Mouse (Mus musculus) neural tube, embryonic 12.5 days (tissue): ENCODE measurements around the gene Mcm6. TPM values are rescaled to one million over a fixed set of nuclear protein-coding genes. Genes with fewer than 3 reads are reported as not detected.
A peak's percentile ranks its signal among the peaks of the same experiment; 100 is the strongest.

Experiments used
- ATAC-seq: fragments of 200-750 bp; cut with Nextera tagmentation; 2 replicates; pipeline ENCODE4 v1.8.0; 2017; ENCODE audit warnings: low read depth, mild to moderate bottlenecking, moderate TSS enrichment, moderate library complexity; ENCODE audit not compliant: low FRiP score
- H3K27ac ChIP-seq: fragments of 300-500 bp; sonication (generic); 2 replicates; pipeline ENCODE4 v1.5.1; 2016
- H3K27me3 ChIP-seq: fragments of 300-500 bp; sonication (generic); replicated peaks from 2 replicates; pipeline ENCODE4 v1.6.1; 2016; ENCODE audit warnings: mild to moderate bottlenecking
- H3K36me3 ChIP-seq: fragments of 300-500 bp; sonication (generic); 2 replicates; pipeline ENCODE4 v1.6.1; 2016; ENCODE audit warnings: mild to moderate bottlenecking
- H3K4me1 ChIP-seq: fragments of 300-500 bp; sonication (generic); 2 replicates; pipeline ENCODE4 v1.6.1; 2016
- H3K4me2 ChIP-seq: fragments of 300-500 bp; sonication (generic); replicated peaks from 2 replicates; pipeline ENCODE4 v1.6.1; 2016; ENCODE audit warnings: mild to moderate bottlenecking
- H3K4me3 ChIP-seq: fragments of 300-500 bp; sonication (generic); 2 replicates; pipeline ENCODE4 v1.5.1; 2016
- H3K9ac ChIP-seq: fragments of 300-500 bp; sonication (generic); 2 replicates; pipeline ENCODE4 v1.6.1; 2016; ENCODE audit warnings: mild to moderate bottlenecking
- H3K9me3 ChIP-seq: fragments of 300-500 bp; sonication (generic); 2 replicates; pipeline ENCODE4 v1.6.1; 2016; ENCODE audit warnings: mild to moderate bottlenecking
- WGBS: fragments of 180-500 bp; shearing (Covaris S2); methylation state at CpG from one replicate; pipeline ENCODE4 v1.1.7; 2016; 5-methylcytosine and 5-hydroxymethylcytosine counted together
- polyA plus RNA-seq: library from polyadenylated mRNA; unstranded; fragments of >200 nt; fragmentation: Nextera tagmentation; extraction: Ambion mirVana; gene quantifications from 2 replicates; pipeline ENCODE4 v1.2.1, GENCODE M21; 2016

The Mcm6 gene
- polyA plus RNA-seq, 1 experiment from 2014 or later, result 165 TPM

DNA sequence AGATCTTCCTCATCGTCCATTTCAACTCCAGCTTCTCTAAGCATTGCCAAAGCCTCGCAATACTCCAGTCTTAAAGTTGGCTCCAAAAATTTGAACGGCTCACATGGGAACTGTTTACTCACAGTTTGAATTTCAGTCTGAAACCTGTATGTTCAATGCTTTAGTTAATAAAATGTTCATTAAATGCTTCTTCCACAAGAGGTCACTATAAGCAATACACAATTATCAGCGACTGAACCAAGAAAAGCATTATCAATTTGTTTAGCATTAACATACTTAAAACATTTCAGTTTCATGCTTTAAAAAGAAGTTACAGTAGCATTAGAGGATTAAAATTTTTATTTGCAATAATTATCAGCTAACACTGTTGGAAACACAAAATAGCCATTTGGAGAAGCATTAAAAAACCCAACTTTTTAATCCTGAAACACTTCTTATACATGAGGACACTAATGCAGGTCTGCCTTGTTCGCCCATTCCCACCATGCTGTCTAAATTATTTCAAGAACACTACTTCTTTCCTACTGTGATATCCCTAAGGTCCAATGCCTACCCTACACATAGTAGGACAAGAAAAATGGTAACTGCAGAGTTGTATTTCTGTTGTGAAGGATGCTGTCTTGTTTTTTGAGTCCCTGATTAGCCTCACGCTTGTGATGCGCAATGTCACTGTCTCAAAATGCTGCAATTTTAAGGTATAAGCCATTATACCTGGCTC, 12.8 kb upstream of the Mcm6 start:
- H3K27me3 ChIP-seq, result no peaks in the 10 kb centered on the region
- H3K36me3 ChIP-seq, result peaks cover 6% of the 10 kb centered on the region
- no peaks in the 10 kb centered on the region for H3K4me1 ChIP-seq
- H3K27ac ChIP-seq, result no peak overlapping the region
- no peak overlapping the region for H3K9ac ChIP-seq
- H3K4me2 ChIP-seq, result no peak overlapping the region
- no peak overlapping the region for H3K4me3 ChIP-seq
- WGBS, result 87% methylated on average over 7 of the region's 7 CpGs
- H3K9me3 ChIP-seq, result no peaks in the 10 kb centered on the region
- no peak for ATAC-seq

DNA sequence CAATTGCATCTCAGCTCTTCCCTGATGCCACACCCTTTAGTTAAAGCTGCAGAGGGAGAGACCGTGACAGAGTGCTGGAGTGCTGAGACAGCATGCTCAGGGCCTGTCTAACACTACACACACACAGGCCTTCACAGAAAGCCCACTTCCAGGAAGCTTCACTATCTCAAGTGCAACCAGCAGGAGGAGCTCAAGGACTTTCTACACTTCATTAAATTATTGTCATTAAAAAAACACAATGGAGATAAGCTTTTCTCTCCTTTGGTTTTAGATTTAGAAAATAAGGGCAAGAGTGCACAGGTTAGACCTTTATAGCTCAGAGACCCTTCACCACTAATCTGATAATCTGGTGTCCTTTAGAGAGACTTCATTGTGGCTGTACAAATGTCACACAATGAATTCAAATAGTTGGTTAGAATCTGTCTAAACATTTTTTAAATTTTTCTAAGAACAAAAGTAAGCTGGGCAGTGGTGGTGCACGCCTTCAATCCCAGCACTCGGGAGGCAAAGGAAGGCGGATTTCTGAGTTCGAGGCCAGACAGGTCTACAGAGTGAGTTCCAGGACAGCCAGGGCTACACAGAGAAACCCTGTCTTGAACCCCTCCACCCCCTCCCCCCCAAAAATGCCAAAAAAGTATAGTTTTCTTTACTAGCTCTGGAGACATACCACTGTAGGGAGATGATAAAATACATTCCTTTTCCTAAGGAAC, 9.4 kb upstream of the Mcm6 start:
- peak; percentile 78 for ATAC-seq
- 82% methylated on average over 5 of the region's 5 CpGs for WGBS
- Histone ChIP-seq H3K4me2 (no peak overlapping the region), H3K27ac (no peak overlapping the region), H3K4me1 (no peaks in the 10 kb centered on the region), H3K27me3 (no peaks in the 10 kb centered on the region), H3K36me3 (peaks cover 17% of the 10 kb centered on the region), H3K9me3 (no peaks in the 10 kb centered on the region), H3K9ac (no peak overlapping the region), H3K4me3 (no peak overlapping the region)

DNA sequence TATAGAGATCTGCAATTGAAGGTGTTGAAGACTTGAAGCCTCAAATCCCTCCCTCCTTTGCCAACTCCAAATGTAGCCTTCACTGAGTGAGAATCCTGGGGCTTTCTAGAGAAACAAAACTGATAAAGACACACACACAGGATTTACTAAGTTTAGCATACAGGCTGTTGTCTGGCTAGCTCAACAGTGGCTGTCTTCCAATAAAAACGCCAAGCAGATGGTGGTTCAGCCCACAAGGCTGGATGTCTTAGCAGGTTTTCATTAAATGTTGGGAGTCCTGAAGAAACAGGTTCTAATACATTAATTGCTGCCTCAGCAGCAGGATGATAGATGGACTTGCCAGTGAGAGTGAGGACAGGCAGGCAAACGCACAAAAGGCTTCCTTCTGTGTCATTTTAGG, 1.1 kb upstream of the Mcm6 start:
- no peak overlapping the region for H3K4me2 ChIP-seq
- H3K4me3 ChIP-seq, result no peak overlapping the region
- peaks cover 22% of the 10 kb centered on the region for H3K4me1 ChIP-seq
- no peak overlapping the region for H3K9ac ChIP-seq
- no peaks in the 10 kb centered on the region for H3K9me3 ChIP-seq
- ATAC-seq, result no peak
- H3K27ac ChIP-seq, result no peak overlapping the region
- WGBS, result 69% methylated on average over 2 of the region's 2 CpGs
- no peaks in the 10 kb centered on the region for H3K27me3 ChIP-seq
- peaks cover 29% of the 10 kb centered on the region for H3K36me3 ChIP-seq

DNA sequence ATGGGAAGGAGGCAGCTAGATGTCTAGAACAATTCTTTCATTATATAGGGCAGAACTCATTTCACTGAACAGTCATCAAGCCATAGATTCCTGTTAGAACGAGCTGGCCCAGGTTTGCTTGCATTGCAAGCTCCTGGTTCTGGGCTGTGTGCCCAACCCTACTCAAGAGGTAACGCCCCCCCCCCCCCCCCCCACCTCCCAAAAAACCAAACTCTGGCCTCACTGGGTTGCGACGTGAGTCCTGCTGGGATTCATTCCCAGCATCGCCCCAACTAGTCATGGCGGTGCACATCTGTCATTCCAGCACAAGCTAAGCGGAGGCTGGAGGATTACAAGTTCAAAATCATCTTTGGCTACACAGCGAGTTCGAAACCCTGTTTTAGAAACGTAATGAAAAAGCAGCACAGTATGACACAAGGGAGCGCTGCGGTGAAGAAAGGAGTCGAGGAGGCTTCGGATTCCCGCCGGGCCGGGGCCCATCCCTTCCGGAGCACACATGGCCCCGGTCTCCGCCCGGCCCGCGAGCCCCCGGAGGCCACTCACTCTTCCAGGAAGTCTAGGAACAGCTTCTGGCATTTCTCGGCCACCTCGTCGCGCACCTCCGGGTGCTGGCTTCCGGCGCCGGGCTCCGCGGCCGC, 429 bp downstream of the Mcm6 start:
- Histone ChIP-seq H3K4me2 (peak overlapping the region; percentile 73), H3K9ac (peak overlapping the region; percentile 69), H3K9me3 (no peaks in the 10 kb centered on the region), H3K36me3 (peaks cover 31% of the 10 kb centered on the region), H3K4me3 (peak overlapping the region; percentile 82), H3K27me3 (no peaks in the 10 kb centered on the region), H3K27ac (no peak overlapping the region), H3K4me1 (peaks cover 22% of the 10 kb centered on the region)
- under 1% methylated on average over 35 of the region's 35 CpGs for WGBS
- ATAC-seq, result peak; percentile 74

DNA sequence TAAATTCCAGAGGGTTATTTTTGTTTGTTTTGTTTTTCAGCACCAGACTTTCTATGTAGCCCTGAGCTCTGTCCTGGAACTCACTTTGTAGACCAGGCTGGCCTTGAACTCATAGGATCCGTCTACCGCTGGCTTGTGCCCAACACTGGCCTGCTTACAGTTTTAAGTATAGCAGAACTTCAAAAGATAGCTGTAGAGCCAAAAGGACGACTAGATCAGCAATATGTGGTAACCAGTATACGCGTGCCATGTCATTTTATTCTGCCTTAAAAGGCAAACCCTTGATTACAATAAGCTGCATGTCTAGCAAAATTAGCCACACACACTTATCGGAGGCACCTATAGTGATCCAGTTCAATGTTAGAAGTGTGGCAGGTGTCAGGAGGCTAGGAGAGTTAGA, 1.2 kb downstream of the Mcm6 start:
- 67% methylated on average over 6 of the region's 6 CpGs for WGBS
- no peak for ATAC-seq
- Histone ChIP-seq H3K4me3 (peak overlapping the region; percentile 82), H3K4me2 (peak overlapping the region; percentile 73), H3K36me3 (peaks cover 34% of the 10 kb centered on the region), H3K4me1 (peaks cover 22% of the 10 kb centered on the region), H3K27ac (no peak overlapping the region), H3K9me3 (no peaks in the 10 kb centered on the region), H3K27me3 (no peaks in the 10 kb centered on the region), H3K9ac (peak overlapping the region; percentile 69; the same call in 1 of the 2 replicates)

DNA sequence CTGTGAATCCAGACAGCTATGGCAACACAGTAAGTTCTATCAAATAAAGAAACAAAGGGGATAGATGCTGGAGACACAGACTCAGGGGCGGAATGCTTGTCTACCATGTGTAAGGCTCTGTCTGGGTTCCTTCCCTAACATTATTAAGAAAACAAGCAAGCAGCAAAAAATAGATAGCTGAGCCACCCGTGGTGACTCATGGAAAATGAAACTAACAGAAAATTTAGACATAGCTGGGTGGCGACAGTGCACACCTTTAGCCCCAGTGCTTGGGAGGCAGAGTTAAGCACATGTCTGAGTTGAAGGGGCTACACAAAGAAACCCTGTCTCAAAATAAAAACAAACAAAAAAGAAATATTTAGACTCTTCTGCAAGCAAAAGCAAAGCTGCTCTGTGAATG, 2.0 kb downstream of the Mcm6 start:
- H3K4me3 ChIP-seq, result no peak overlapping the region
- no peak for ATAC-seq
- H3K36me3 ChIP-seq, result peaks cover 33% of the 10 kb centered on the region

DNA sequence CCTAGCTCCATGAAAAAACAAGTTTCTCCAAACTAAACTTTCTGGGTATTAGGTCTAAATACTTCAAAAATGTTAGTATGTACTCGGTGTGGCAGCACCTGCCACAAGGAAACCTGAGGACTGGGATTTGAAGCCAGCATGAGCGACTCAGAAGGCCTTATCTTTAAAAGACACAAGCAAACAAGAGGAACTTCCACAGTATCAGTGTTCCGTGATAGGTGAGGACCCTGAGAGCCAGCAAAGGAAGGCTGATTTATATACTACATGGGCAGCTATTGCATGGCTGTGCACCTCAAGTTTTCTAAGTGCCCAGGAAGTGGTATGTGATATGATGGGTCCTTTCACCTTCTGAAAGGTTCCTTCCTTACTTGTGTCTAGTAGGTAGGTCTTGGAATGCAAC, 6.4 kb downstream of the Mcm6 start:
- H3K36me3 ChIP-seq, result peaks cover 53% of the 10 kb centered on the region
- no peaks in the 10 kb centered on the region for H3K9me3 ChIP-seq
- no peaks in the 10 kb centered on the region for H3K27me3 ChIP-seq
- WGBS, result 95% methylated on average over 3 of the region's 3 CpGs
- H3K27ac ChIP-seq, result no peak overlapping the region
- no peak overlapping the region for H3K4me2 ChIP-seq
- H3K4me1 ChIP-seq, result peaks cover 12% of the 10 kb centered on the region
- no peak overlapping the region for H3K4me3 ChIP-seq
- no peak overlapping the region for H3K9ac ChIP-seq
- no peak for ATAC-seq

More for the DNA sequence above, 2.0 kb downstream of the Mcm6 start:
- H3K27me3 ChIP-seq, result no peaks in the 10 kb centered on the region
- WGBS, result 72% methylated on average over 3 of the region's 3 CpGs
- H3K9me3 ChIP-seq, result no peaks in the 10 kb centered on the region
- H3K27ac ChIP-seq, result no peak overlapping the region
- no peak overlapping the region for H3K9ac ChIP-seq
- peaks cover 22% of the 10 kb centered on the region for H3K4me1 ChIP-seq
- H3K4me2 ChIP-seq, result peak overlapping the region; percentile 73

DNA sequence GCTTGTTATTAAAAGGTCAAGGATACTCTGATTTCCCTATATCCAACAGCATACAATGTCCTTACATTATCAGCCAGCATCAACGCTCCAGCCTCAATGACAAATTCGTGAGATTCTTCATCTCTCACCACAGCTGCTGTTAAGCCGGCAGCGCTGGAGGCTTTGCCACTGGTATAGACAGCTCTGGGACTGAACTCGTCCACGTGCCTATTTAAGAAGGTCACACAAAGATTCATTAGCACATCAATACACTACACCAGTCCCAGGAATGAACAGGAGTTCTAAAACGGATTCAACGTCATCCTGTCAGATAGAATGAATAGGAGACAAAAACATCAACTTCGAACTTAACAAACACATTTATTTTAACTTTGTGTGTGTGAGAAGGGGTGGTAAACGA, 15.2 kb downstream of the Mcm6 start:
- no peaks in the 10 kb centered on the region for H3K27me3 ChIP-seq
- H3K27ac ChIP-seq, result no peak overlapping the region
- 40% methylated on average over 10 of the region's 10 CpGs for WGBS
- H3K4me2 ChIP-seq, result no peak overlapping the region
- no peak overlapping the region for H3K4me3 ChIP-seq
- no peak overlapping the region for H3K9ac ChIP-seq
- H3K36me3 ChIP-seq, result peaks cover 58% of the 10 kb centered on the region
- H3K9me3 ChIP-seq, result no peaks in the 10 kb centered on the region
- ATAC-seq, result no peak
- H3K4me1 ChIP-seq, result no peaks in the 10 kb centered on the region

DNA sequence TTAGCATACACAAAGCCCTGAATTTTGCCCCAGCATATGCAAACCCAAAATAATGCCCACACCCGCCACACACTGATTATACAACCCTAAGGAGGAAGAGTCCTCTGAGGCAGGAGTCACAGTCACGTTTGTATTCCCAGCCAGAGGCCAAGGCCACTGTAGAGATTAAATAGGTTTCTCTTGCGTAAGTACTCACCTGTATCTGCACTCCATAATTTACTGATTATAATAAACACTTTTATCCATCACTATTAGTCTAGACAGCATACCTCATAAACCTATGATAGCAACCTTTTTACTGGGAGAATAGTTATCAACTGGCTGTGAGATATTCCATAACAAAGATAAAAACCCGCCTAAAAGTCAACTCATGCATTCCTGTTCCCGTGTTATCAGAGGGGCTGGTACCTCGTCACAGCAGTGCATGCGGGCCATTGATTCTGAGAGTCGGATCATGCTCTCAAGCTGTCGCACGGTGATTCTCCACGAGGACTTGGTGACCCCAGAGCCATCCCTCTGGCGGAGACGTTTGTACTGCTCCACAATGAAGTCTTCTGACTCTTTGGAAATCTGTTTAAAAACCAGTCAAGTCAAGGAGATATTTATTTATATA, 21.6 kb downstream of the Mcm6 start:
- no peak overlapping the region for H3K9ac ChIP-seq
- no peak for ATAC-seq
- no peaks in the 10 kb centered on the region for H3K9me3 ChIP-seq
- no peaks in the 10 kb centered on the region for H3K4me1 ChIP-seq
- H3K36me3 ChIP-seq, result peaks cover 68% of the 10 kb centered on the region
- H3K27ac ChIP-seq, result no peak overlapping the region
- 91% methylated on average over 13 of the region's 13 CpGs for WGBS
- no peak overlapping the region for H3K4me3 ChIP-seq
- no peak overlapping the region for H3K4me2 ChIP-seq
- H3K27me3 ChIP-seq, result no peaks in the 10 kb centered on the region

DNA sequence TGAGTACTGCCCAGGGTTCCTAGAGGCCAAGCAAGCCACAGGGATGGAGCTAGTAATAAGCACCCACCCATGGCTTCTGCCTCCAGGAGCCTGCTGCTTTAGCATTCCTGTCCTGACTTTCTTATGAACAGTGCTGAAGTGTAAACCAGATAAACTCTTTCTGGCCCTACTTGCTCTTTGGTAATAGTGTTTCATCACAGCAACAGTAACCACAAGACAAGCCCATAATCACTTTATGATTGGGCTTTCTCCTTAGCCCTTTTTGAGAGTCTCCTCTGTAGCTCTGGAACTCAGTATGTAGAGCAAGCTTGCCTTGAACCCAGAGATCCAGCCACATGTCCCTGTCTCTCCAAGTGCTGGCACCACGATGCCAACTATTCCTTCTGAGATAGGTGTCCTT, 29.2 kb downstream of the Mcm6 start:
- Histone ChIP-seq H3K27me3 (no peaks in the 10 kb centered on the region), H3K9me3 (no peaks in the 10 kb centered on the region), H3K4me3 (no peak overlapping the region), H3K9ac (no peak overlapping the region), H3K27ac (no peak overlapping the region), H3K36me3 (peaks cover 53% of the 10 kb centered on the region), H3K4me2 (no peak overlapping the region), H3K4me1 (no peaks in the 10 kb centered on the region)
- no peak for ATAC-seq
- WGBS, result 98% methylated on average over 1 of the region's 1 CpGs

DNA sequence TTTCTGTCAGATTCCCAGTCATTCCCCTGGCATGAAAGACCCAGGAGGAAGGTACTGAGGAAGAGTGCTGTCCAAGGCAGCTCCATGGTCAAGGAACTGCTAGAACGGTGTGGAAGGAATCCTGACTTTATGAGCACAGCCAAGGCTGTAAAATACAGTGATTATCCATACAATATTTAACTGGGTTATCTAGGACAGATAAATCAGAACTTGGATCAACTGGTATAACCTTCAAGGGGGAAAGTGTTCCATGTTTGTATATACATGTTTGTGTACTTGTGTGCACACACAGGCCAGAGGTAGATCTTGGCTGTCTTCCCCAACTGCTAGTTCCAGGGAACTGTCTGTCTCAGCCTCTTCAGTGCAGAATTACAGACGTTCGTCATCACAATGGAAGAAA, 31.2 kb downstream of the Mcm6 start, which contains the start of gene Lct:
Gene Lct (minus strand): TSS at position 101 of the 400 bp plus-strand sequence.
- Histone ChIP-seq H3K36me3 (peaks cover 32% of the 10 kb centered on the region), H3K27ac (no peak within 1 kb of the TSS), H3K9me3 (no peaks in the 10 kb centered on the region), H3K4me2 (no peak within 1 kb of the TSS), H3K9ac (no peak within 1 kb of the TSS), H3K4me3 (no peak within 1 kb of the TSS), H3K27me3 (no peaks in the 10 kb centered on the region), H3K4me1 (no peaks in the 10 kb centered on the region)
- WGBS, result 87% methylated on average over 3 of the region's 3 CpGs
- ATAC-seq, result no peak

DNA sequence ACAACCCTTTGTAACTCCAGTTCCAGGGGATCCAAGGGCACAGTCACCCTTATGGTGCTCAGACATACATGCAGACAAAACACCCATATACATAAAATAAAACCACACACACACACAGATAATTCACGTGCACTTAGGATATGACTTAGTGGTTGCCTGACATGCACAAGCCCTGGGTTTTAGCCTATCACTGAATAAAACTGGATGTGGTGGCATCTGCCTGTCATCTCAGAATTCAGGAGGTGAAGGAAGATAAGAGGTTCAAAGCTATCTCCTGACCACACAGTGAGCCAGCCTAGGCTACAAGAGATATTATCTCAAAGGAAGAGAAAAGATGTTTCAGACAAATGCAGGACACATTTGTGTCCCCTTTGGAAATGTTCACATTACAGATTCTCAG, 32.3 kb downstream of the Mcm6 start:
- ATAC-seq, result no peak
- H3K4me1 ChIP-seq, result no peaks in the 10 kb centered on the region
- H3K4me2 ChIP-seq, result no peak overlapping the region
- H3K9ac ChIP-seq, result no peak overlapping the region
- 96% methylated on average over 1 of the region's 1 CpGs for WGBS
- no peaks in the 10 kb centered on the region for H3K27me3 ChIP-seq
- no peak overlapping the region for H3K27ac ChIP-seq
- H3K4me3 ChIP-seq, result no peak overlapping the region
- H3K36me3 ChIP-seq, result peaks cover 21% of the 10 kb centered on the region
- H3K9me3 ChIP-seq, result no peaks in the 10 kb centered on the region
